ENCODE assay signal across 9 mouse cellular contexts in genomic region chr1:172616537-172617300, GRCm38 (mm10). TPM values are rescaled to one million over a fixed set of nuclear protein-coding genes. Genes with fewer than 3 reads are reported as not detected.
A peak's percentile ranks its signal among the peaks of the same experiment; 100 is the strongest.
DNase-seq lines count a peak whose midpoint lies in the region; ATAC-seq lines count a peak whose summit lies in the region.
"Had no signal": no experiment of that assay in that cellular context is flagged by ENCODE, and none has a peak within 500 bp of the region (broad histone marks: within the 10 kb centered on the region; RNA-seq: fewer than 3 reads in every experiment).

No protein-coding gene starts in this region.

- peak overlapping the region; percentile 53 for H3K4me3 ChIP-seq in heart, embryonic 10.5 days
- peak overlapping the region; percentile 38 for H3K4me3 ChIP-seq in neural tube, embryonic 14.5 days (ENCODE audit: low read depth, low read length)
- H3K4me3 ChIP-seq: megakaryocyte, embryonic 14.5 days had no signal

- no peaks in the 10 kb centered on the region for H3K36me3 ChIP-seq in heart, embryonic 10.5 days
- no peaks in the 10 kb centered on the region for H3K36me3 ChIP-seq in neural tube, embryonic 14.5 days (ENCODE audit: control insufficient read depth, insufficient read depth, low read length)

- peak overlapping the region; percentile 65 for H3K4me2 ChIP-seq in neural tube, embryonic 14.5 days (ENCODE audit: low read depth, low read length)

- no peak for DNase-seq in heart, embryonic 10.5 days (ENCODE audit: low spot score)
- DNase-seq in heart, adult 8-10 months (ENCODE audit: low spot score): no peak
- DNase-seq in urinary bladder, postnatal 14 days (ENCODE audit: low spot score): peak; percentile 21
- DNase-seq in urinary bladder, postnatal 25 days (ENCODE audit: low spot score): no peak
- DNase-seq in layer of hippocampus, postnatal 10 days (ENCODE audit: low spot score in 2 of 2): peak; percentile 48 to 67
- DNase-seq in urinary bladder, adult 2 months (ENCODE audit: low spot score): no peak
- DNase-seq in gastrocnemius, postnatal 14 days: no peak

- peak; percentile 92 for ATAC-seq in neural tube, embryonic 14.5 days (ENCODE audit: low read depth)

- no peaks in the 10 kb centered on the region for H3K27me3 ChIP-seq in heart, embryonic 10.5 days (ENCODE audit: insufficient read depth, poor library complexity, severe bottlenecking)
- no peaks in the 10 kb centered on the region for H3K27me3 ChIP-seq in neural tube, embryonic 14.5 days (ENCODE audit: control insufficient read depth, insufficient read depth, low read length)

- H3K4me1 ChIP-seq in heart, embryonic 10.5 days: peaks cover 8% of the 10 kb centered on the region; the same call in 1 of the 2 replicates
- peaks cover 15% of the 10 kb centered on the region; the same call in 1 of the 2 replicates for H3K4me1 ChIP-seq in neural tube, embryonic 14.5 days (ENCODE audit: control insufficient read depth, insufficient read depth, low read length)
- H3K4me1 ChIP-seq: megakaryocyte, embryonic 14.5 days had no signal

- H3K9me3 ChIP-seq in heart, embryonic 10.5 days: no peaks in the 10 kb centered on the region
- H3K9me3 ChIP-seq in neural tube, embryonic 14.5 days (ENCODE audit: control insufficient read depth, low read length): no peaks in the 10 kb centered on the region
- H3K9me3 ChIP-seq: megakaryocyte, embryonic 14.5 days had no signal

- H3K9ac ChIP-seq in neural tube, embryonic 14.5 days (replicated peaks; ENCODE audit: low read depth, low read length): peak overlapping the region; percentile 52; the same call in 1 of the 2 replicates

- intact Hi-C loops in gastrocnemius, postnatal 14 days (cut with DNase I; ENCODE audit: low total_unique reads): loop anchor here (5.0 kb wide), 1 partner anchor 84 kb away; no protein-coding TSS in a partner anchor

- 15% methylated on average over 22 of the region's 22 CpGs for WGBS in heart, embryonic 10.5 days
- 1% methylated on average over 22 of the region's 22 CpGs for WGBS in neural tube, embryonic 14.5 days

- H3K27ac ChIP-seq in heart, embryonic 10.5 days: no peak overlapping the region
- peak overlapping the region; percentile 73 for H3K27ac ChIP-seq in neural tube, embryonic 14.5 days (ENCODE audit: low read depth, low read length)

RNA-seq across cellular contexts. Expression of gene Fcrl6, which starts 14.4 kb away (rescaled TPM):
- polyA plus RNA-seq in heart, embryonic 10.5 days (2016; fragmentation: Nextera tagmentation; extraction: Ambion mirVana): not detected in 2 replicates
- not detected for total RNA-seq in heart, adult 8-10 months (2022)
- total RNA-seq in layer of hippocampus, postnatal 10 days (2021): under 1 TPM in 1 of 2 experiments, not detected in 1; 0.25 TPM
- 0.17 and 0.21 TPM in 2 replicates for polyA plus RNA-seq in neural tube, embryonic 14.5 days (2014; fragmentation: Nextera tagmentation; extraction: Ambion mirVana)
- polyA plus RNA-seq in urinary bladder, adult 2 months (2012; rRNA removed): not detected in 2 replicates
- total RNA-seq in gastrocnemius, postnatal 14 days (2021): not detected

RNA-seq across cellular contexts. Expression of gene Dusp23, which starts 16.0 kb away (rescaled TPM):
- 9.2 and 10.5 TPM in 2 replicates for polyA plus RNA-seq in heart, embryonic 10.5 days (2016; fragmentation: Nextera tagmentation; extraction: Ambion mirVana)
- total RNA-seq in heart, adult 8-10 months (2022): 10 to 100 TPM in 3 of 4 experiments, 1 to 10 TPM in 1; 8.5 to 14.0 (median 11.5) TPM
- total RNA-seq in layer of hippocampus, postnatal 10 days (2021): 1 to 10 TPM; 8.3 to 8.9 TPM
- polyA plus RNA-seq in neural tube, embryonic 14.5 days (2014; fragmentation: Nextera tagmentation; extraction: Ambion mirVana): 17.9 and 18.7 TPM in 2 replicates
- polyA plus RNA-seq in urinary bladder, adult 2 months (2012; rRNA removed): 18.2 and 20.3 TPM in 2 replicates
- 10 to 100 TPM; 17.4 to 18.4 TPM for total RNA-seq in gastrocnemius, postnatal 14 days (2021)

RNA-seq across cellular contexts. Expression of gene Slamf8, which starts 26.4 kb away (rescaled TPM):
- polyA plus RNA-seq in heart, embryonic 10.5 days (2016; fragmentation: Nextera tagmentation; extraction: Ambion mirVana): not detected in 2 replicates
- total RNA-seq in heart, adult 8-10 months (2022): under 1 TPM; 0.16 to 0.31 (median 0.24) TPM
- total RNA-seq in layer of hippocampus, postnatal 10 days (2021): not detected
- not detected in 2 replicates for polyA plus RNA-seq in neural tube, embryonic 14.5 days (2014; fragmentation: Nextera tagmentation; extraction: Ambion mirVana)
- 3.7 and 6.3 TPM in 2 replicates for polyA plus RNA-seq in urinary bladder, adult 2 months (2012; rRNA removed)
- not detected for total RNA-seq in gastrocnemius, postnatal 14 days (2021)

Comparison
In these comparisons a context has a peak if more than half of its experiments do, and no peak if none do; other contexts are left out.
1. DNase-seq: peak in urinary bladder, postnatal 14 days (single experiment) and layer of hippocampus, postnatal 10 days (2 of 2); none in heart, embryonic 10.5 days (single experiment), heart, adult 8-10 months (single experiment), urinary bladder, postnatal 25 days (single experiment), urinary bladder, adult 2 months (single experiment) and gastrocnemius, postnatal 14 days (single experiment).